Mouse (Mus musculus): ENCODE data around the gene 1700086D15Rik. TPM values are rescaled to one million over a fixed set of nuclear protein-coding genes. Genes with fewer than 3 reads are reported as not detected.

Gene 1700086D15Rik
- 1.1 and 1.7 TPM in 2 replicates for total RNA-seq (2012; rRNA removed)

DNA sequence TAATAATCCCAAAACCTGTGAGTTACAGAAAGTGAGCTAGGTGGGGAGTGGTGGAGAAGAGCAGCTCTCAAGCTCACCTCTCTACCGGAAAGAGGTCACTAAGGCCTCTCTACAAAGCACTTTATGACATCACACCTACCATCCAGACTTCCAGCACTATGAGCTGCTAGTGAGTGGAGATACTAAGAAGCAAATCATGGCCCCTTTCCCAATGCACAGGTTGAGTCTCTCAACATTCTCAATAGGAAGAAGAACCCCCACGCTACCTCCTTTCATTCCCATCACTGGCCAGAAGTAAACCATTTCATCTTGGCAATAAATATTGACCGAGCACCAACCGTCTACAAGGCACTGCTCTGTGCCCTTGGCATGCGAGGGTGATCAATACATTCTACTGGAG lies at the start of gene 1700086D15Rik:
TSS of gene 1700086D15Rik (minus strand) at position 101 of the 400 bp plus-strand sequence.
- in situ Hi-C loops (cut with MboI; ENCODE audit: low sequenced_read_pairs in 2 of 2, unreplicated experiment in 2 of 2): no loop called here
- Histone ChIP-seq H3K4me3 (ENCODE audit: insufficient read depth in 1 of 2, low read depth in 1 of 2, low read length in 2 of 2, poor library complexity in 1 of 2, severe bottlenecking in 1 of 2) (no peak within 1 kb of the TSS), H3K9ac (ENCODE audit: insufficient read depth, low read depth, low read length, poor library complexity, severe bottlenecking) (no peak within 1 kb of the TSS; the same call in 1 of the 2 replicates), H3K9me3 (ENCODE audit: control insufficient read depth, insufficient read depth, low read depth, low read length) (no peaks in the 10 kb centered on the region), H3K27ac (ENCODE audit: insufficient read depth, low read depth, low read length, poor library complexity, severe bottlenecking) (no peak within 1 kb of the TSS), H3K36me3 (ENCODE audit: control insufficient read depth, insufficient read depth, low read length, poor library complexity, severe bottlenecking) (no peaks in the 10 kb centered on the region), H3K4me1 (ENCODE audit: control insufficient read depth in 2 of 2, insufficient read depth in 2 of 2, low read length in 2 of 2, poor library complexity in 1 of 2) (peaks cover 2 to 4% of the 10 kb centered on the region in 2 experiments; a peak in 2 of 4 replicates)
- no peak for DNase-seq (ENCODE audit: low read depth, low spot score)
- TF ChIP-seq HCFC1 (IDR thresholded peaks at IDR 0.05; ENCODE audit: borderline replicate concordance, insufficient read depth, low read length): no peak
- no peak for TF ChIP-seq MAFK (IDR thresholded peaks at IDR 0.05; ENCODE audit: insufficient read depth, low read depth, low read length)
- TF ChIP-seq ZNF384 (IDR thresholded peaks at IDR 0.05; ENCODE audit: low read depth, low read length): no peak
- no peak for TF ChIP-seq CHD2 (IDR thresholded peaks at IDR 0.05; ENCODE audit: low read depth, low read length)
- no peak for TF ChIP-seq ZC3H11A (IDR thresholded peaks at IDR 0.05; ENCODE audit: borderline replicate concordance, low read depth, low read length)

DNA sequence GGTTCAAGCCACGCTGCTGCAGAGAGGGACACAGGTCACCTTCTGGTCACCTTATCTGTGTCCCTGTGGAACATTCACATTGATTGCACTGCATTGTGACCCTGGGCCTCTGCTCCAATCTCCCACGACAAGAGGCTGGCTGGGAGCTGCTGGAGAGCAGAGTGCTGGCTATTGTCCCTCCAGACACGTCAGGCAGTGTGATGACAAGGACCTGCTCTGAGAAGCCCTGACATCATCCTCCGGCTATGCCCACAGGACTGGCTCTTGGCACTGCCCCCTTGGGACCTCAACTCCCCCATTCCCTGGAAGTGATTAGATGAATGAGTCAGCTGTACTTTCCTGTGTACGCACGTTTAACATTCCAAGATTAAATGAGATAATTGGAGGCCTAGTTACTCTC lies 49.8 kb upstream of the 1700086D15Rik start:
- TF ChIP-seq HCFC1 (IDR thresholded peaks at IDR 0.05; ENCODE audit: borderline replicate concordance, insufficient read depth, low read length) (no peak), CHD2 (IDR thresholded peaks at IDR 0.05; ENCODE audit: low read depth, low read length) (no peak), ZNF384 (IDR thresholded peaks at IDR 0.05; ENCODE audit: low read depth, low read length) (no peak), ZC3H11A (IDR thresholded peaks at IDR 0.05; ENCODE audit: borderline replicate concordance, low read depth, low read length) (no peak), MAFK (IDR thresholded peaks at IDR 0.05; ENCODE audit: insufficient read depth, low read depth, low read length) (no peak)
- Histone ChIP-seq H3K4me3 (ENCODE audit: insufficient read depth in 1 of 2, low read depth in 1 of 2, low read length in 2 of 2, poor library complexity in 1 of 2, severe bottlenecking in 1 of 2) (no peak overlapping the region), H3K9ac (ENCODE audit: insufficient read depth, low read depth, low read length, poor library complexity, severe bottlenecking) (no peak overlapping the region), H3K36me3 (ENCODE audit: control insufficient read depth, insufficient read depth, low read length, poor library complexity, severe bottlenecking) (no peaks in the 10 kb centered on the region), H3K4me1 (ENCODE audit: control insufficient read depth in 2 of 2, insufficient read depth in 2 of 2, low read length in 2 of 2, poor library complexity in 1 of 2) (no peaks in the 10 kb centered on the region), H3K27ac (ENCODE audit: insufficient read depth, low read depth, low read length, poor library complexity, severe bottlenecking) (no peak overlapping the region), H3K9me3 (ENCODE audit: control insufficient read depth, insufficient read depth, low read depth, low read length) (no peaks in the 10 kb centered on the region)
- in situ Hi-C loops (cut with MboI; ENCODE audit: low sequenced_read_pairs in 2 of 2, unreplicated experiment in 2 of 2): no loop called here
- DNase-seq (ENCODE audit: low read depth, low spot score): no peak

DNA sequence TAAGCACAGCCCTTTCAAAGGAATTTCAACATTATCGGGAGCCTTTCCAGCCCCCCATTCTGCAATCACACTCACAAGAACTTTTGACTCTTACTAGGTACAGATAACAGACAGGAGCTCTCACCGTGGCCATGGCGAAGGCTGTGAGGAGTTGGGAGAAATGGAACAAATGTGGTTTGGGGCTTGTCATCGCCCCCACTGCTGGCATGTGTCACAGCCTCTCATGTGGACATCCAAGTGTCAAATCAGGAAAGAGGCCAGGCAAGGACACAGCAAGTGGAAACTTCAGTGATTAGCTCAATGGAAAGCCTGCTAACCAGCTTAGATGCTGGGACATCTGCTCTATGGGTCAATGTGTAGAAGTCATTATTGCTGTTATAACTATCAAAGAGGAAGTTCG lies 45.6 kb upstream of the 1700086D15Rik start:
- H3K9ac ChIP-seq (ENCODE audit: insufficient read depth, low read depth, low read length, poor library complexity, severe bottlenecking): no peak overlapping the region
- no peak for DNase-seq (ENCODE audit: low read depth, low spot score)
- no peaks in the 10 kb centered on the region for H3K4me1 ChIP-seq (ENCODE audit: control insufficient read depth in 2 of 2, insufficient read depth in 2 of 2, low read length in 2 of 2, poor library complexity in 1 of 2)
- in situ Hi-C loops (cut with MboI; ENCODE audit: low sequenced_read_pairs in 2 of 2, unreplicated experiment in 2 of 2): no loop called here
- H3K9me3 ChIP-seq (ENCODE audit: control insufficient read depth, insufficient read depth, low read depth, low read length): no peaks in the 10 kb centered on the region
- H3K36me3 ChIP-seq (ENCODE audit: control insufficient read depth, insufficient read depth, low read length, poor library complexity, severe bottlenecking): no peaks in the 10 kb centered on the region
- no peak overlapping the region for H3K27ac ChIP-seq (ENCODE audit: insufficient read depth, low read depth, low read length, poor library complexity, severe bottlenecking)
- no peak for TF ChIP-seq CHD2 (IDR thresholded peaks at IDR 0.05; ENCODE audit: low read depth, low read length)
- TF ChIP-seq MAFK (IDR thresholded peaks at IDR 0.05; ENCODE audit: insufficient read depth, low read depth, low read length): no peak
- TF ChIP-seq ZNF384 (IDR thresholded peaks at IDR 0.05; ENCODE audit: low read depth, low read length): no peak
- TF ChIP-seq ZC3H11A (IDR thresholded peaks at IDR 0.05; ENCODE audit: borderline replicate concordance, low read depth, low read length): no peak
- no peak for TF ChIP-seq HCFC1 (IDR thresholded peaks at IDR 0.05; ENCODE audit: borderline replicate concordance, insufficient read depth, low read length)
- no peak overlapping the region for H3K4me3 ChIP-seq (ENCODE audit: insufficient read depth in 1 of 2, low read depth in 1 of 2, low read length in 2 of 2, poor library complexity in 1 of 2, severe bottlenecking in 1 of 2)

DNA sequence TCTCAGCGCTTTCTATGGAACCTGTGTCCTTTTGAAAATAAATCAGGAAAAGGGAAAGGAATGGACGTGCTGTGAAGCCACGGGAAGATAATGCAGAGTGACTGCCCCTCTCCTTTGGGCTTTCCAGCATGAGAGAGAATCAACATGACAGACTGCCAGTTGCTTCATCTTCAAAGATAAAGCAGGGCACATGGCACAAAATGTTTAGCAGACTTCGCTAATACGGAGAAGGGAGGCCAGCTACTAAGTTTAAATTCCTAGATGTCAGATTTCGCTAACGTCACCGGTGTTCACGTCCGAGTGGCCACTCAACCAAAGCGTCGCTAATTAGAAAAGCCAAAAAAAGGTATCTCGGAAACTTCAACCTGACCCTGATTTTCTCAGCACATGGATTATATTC lies 45.0 kb upstream of the 1700086D15Rik start:
- in situ Hi-C loops (cut with MboI; ENCODE audit: low sequenced_read_pairs in 2 of 2, unreplicated experiment in 2 of 2): no loop called here
- no peaks in the 10 kb centered on the region for H3K4me1 ChIP-seq (ENCODE audit: control insufficient read depth in 2 of 2, insufficient read depth in 2 of 2, low read length in 2 of 2, poor library complexity in 1 of 2)

DNA sequence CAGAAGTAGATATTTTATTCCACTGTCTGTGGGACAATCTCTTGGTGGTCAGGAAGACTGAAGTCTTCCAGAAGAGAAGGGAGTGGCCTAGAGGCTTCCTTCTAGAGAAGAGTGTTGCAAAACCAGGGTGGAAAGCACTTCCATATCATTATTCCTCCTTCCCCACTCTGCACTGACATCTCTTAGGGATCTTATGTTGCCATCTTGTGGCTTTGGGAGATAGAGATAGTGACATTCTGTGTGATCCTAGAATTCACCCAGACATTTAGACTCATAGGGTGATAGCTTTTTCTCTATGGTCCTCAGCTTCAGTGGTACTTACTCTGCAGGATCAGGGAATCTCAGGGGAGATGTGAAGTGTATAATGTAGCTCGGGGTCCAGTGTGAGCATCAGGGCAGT lies 43.3 kb upstream of the 1700086D15Rik start:
- H3K36me3 ChIP-seq (ENCODE audit: control insufficient read depth, insufficient read depth, low read length, poor library complexity, severe bottlenecking): no peaks in the 10 kb centered on the region
- DNase-seq (ENCODE audit: low read depth, low spot score): no peak
- H3K4me3 ChIP-seq (ENCODE audit: insufficient read depth in 1 of 2, low read depth in 1 of 2, low read length in 2 of 2, poor library complexity in 1 of 2, severe bottlenecking in 1 of 2): no peak overlapping the region
- in situ Hi-C loops (cut with MboI; ENCODE audit: low sequenced_read_pairs in 2 of 2, unreplicated experiment in 2 of 2): no loop called here
- H3K27ac ChIP-seq (ENCODE audit: insufficient read depth, low read depth, low read length, poor library complexity, severe bottlenecking): no peak overlapping the region
- H3K4me1 ChIP-seq (ENCODE audit: control insufficient read depth in 2 of 2, insufficient read depth in 2 of 2, low read length in 2 of 2, poor library complexity in 1 of 2): no peaks in the 10 kb centered on the region
- no peak for TF ChIP-seq ZC3H11A (IDR thresholded peaks at IDR 0.05; ENCODE audit: borderline replicate concordance, low read depth, low read length)
- no peak for TF ChIP-seq ZNF384 (IDR thresholded peaks at IDR 0.05; ENCODE audit: low read depth, low read length)
- TF ChIP-seq HCFC1 (IDR thresholded peaks at IDR 0.05; ENCODE audit: borderline replicate concordance, insufficient read depth, low read length): no peak
- TF ChIP-seq MAFK (IDR thresholded peaks at IDR 0.05; ENCODE audit: insufficient read depth, low read depth, low read length): no peak
- TF ChIP-seq CHD2 (IDR thresholded peaks at IDR 0.05; ENCODE audit: low read depth, low read length): no peak
- H3K9ac ChIP-seq (ENCODE audit: insufficient read depth, low read depth, low read length, poor library complexity, severe bottlenecking): no peak overlapping the region
- no peaks in the 10 kb centered on the region for H3K9me3 ChIP-seq (ENCODE audit: control insufficient read depth, insufficient read depth, low read depth, low read length)

More for the DNA sequence above, 45.0 kb upstream of the 1700086D15Rik start:
- Histone ChIP-seq H3K4me3 (ENCODE audit: insufficient read depth in 1 of 2, low read depth in 1 of 2, low read length in 2 of 2, poor library complexity in 1 of 2, severe bottlenecking in 1 of 2) (no peak overlapping the region), H3K36me3 (ENCODE audit: control insufficient read depth, insufficient read depth, low read length, poor library complexity, severe bottlenecking) (no peaks in the 10 kb centered on the region), H3K9ac (ENCODE audit: insufficient read depth, low read depth, low read length, poor library complexity, severe bottlenecking) (no peak overlapping the region), H3K27ac (ENCODE audit: insufficient read depth, low read depth, low read length, poor library complexity, severe bottlenecking) (no peak overlapping the region), H3K9me3 (ENCODE audit: control insufficient read depth, insufficient read depth, low read depth, low read length) (no peaks in the 10 kb centered on the region)
- DNase-seq (ENCODE audit: low read depth, low spot score): no peak
- no peak for TF ChIP-seq ZNF384 (IDR thresholded peaks at IDR 0.05; ENCODE audit: low read depth, low read length)
- TF ChIP-seq CHD2 (IDR thresholded peaks at IDR 0.05; ENCODE audit: low read depth, low read length): no peak
- no peak for TF ChIP-seq ZC3H11A (IDR thresholded peaks at IDR 0.05; ENCODE audit: borderline replicate concordance, low read depth, low read length)
- no peak for TF ChIP-seq MAFK (IDR thresholded peaks at IDR 0.05; ENCODE audit: insufficient read depth, low read depth, low read length)
- no peak for TF ChIP-seq HCFC1 (IDR thresholded peaks at IDR 0.05; ENCODE audit: borderline replicate concordance, insufficient read depth, low read length)
